Mouse (Mus musculus): ENCODE measurements around the gene Dsn1. TPM values are rescaled to one million over a fixed set of nuclear protein-coding genes. Genes with fewer than 3 reads are reported as not detected.

The Dsn1 gene
- polyA plus RNA-seq (2012; rRNA removed), result 3.1 and 3.3 TPM in 2 replicates

- DNase-seq (ENCODE audit: low read depth), result no peak
These were observed at the start of gene Dsn1 for GRCm38 (mm10) chr2:157006511-157007233. TSS of gene Dsn1 (minus strand) at chr2:157007154.

GRCm38 (mm10) chr2:157055721-157056120 lies 48.8 kb upstream of the Dsn1 start:
- no peak for DNase-seq (ENCODE audit: low read depth)

DNA sequence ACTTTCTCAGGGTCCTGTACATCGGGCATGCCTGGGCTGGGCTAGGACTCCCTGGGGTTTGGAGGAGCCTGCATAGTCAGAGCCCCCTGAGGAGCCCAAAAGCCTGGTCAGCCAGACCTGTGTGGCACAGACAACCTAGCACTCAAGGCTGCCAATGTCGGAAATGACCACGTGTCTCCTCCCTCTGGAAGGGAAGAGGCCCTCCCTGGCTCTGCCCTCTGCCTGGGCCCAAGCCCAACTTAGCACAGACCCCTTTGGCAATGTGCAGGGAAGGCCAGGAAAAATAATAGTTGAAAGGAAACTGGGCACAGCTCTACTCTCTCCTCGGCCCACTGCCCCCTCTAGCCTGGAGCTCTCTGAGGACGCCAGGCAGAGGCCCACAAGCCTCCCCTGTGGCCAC lies 47.9 kb upstream of the Dsn1 start:
- DNase-seq (ENCODE audit: low read depth), result no peak

- DNase-seq (ENCODE audit: low read depth), result no peak
These were observed 47.3 kb upstream of the Dsn1 start for GRCm38 (mm10) chr2:157054297-157054696.

GRCm38 (mm10) chr2:157053787-157054186 lies 46.8 kb upstream of the Dsn1 start:
- DNase-seq (ENCODE audit: low read depth), result no peak

GRCm38 (mm10) chr2:157053124-157053523 lies 46.2 kb upstream of the Dsn1 start:
- no peak for DNase-seq (ENCODE audit: low read depth)

DNA sequence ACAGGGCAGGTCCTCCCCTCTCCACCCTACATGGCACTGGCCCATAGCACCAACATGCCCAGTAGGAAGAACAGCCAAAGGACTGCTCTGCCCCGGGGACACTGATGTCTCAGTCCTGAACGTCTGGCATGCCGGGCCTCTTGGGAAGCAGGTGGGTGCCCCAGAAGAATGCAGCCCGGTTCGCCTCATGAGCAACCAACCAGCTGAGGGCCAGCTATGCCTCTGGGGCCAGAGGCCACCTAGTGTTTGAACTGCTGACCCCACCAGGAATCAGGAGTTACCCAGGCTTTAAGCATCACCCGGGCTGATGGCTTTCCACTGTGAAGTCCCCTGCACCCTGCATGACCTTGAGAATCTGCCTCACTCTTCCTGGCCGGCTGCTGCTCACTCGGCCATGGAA lies 45.5 kb upstream of the Dsn1 start:
- DNase-seq (ENCODE audit: low read depth), result no peak

DNA sequence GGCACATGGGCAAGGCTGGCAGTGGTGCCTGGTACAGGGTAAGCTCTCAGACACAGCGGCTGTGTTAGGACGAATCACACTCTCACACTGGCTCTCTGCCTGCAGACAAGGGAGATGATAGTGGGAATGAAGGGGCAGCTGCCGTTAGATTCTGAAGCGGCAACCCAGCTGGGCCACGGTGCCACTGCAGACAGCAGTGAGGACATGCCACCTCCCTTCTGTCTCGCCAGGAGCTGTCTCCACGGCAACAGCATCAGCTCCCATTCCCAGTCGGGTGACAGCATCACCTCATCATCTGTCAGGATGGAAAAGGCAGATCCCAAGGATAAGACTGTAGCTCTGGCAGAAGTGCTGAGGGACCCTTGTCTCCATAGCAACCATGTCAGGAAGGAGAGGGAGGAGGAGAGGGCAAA lies 42.9 kb upstream of the Dsn1 start:
- no peak for DNase-seq (ENCODE audit: low read depth)

DNA sequence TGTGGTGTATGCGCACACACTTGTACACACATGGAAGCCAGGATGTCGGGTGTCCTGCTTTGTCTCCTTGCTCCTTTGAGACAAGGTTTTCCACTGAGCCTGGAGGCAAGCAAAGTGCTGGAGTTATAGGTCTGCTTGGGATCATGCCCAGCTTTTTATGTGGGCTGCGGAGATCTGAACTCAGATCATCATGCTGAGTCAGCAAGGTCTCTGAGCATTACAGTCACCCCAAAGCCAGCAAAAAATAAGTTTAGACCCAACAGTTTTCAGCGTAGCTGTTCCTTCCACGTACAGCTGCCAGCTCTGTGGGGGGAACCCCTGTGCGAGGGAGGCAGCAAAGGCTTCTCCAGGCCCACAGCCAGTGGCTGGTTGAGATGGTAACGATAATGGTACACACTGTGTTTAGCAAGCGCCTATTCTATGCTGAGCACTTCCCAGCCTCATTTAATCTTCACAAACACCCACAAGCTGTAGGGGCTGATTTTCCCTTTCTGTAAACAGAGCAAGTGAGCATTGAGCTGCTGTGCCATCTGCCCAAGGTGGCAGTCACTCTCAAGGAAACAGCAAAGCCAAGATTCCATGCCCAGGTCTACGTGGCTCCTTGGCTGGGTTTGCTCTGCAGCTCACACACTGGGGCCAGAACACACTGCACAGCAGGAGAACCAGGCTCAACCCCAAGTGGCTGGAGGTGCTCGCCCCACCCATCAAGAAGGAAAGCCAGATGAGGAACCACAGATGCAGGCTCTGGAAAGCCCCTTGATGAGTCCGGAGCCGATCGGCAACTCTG lies 41.6 kb upstream of the Dsn1 start:
- DNase-seq (ENCODE audit: low read depth), result no peak

DNA sequence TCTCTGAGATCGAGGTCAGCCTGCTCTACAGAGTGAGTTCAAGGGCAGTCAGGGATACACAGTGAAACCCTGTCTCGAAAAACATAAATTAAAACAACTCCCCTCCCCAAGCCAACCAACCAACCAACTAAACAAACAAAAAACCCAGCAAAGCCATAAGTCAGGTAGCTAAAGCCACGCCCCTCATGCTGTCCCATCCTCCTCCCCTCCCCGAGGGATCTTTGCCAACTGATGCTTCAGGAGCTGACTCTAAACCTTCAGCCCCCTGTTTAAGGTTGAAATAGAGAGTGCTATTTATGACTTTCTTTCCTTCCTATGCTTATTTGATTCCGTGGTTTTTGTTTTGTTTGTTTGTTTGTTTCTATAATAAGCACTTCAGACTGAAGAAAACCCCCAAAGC lies 40.0 kb upstream of the Dsn1 start:
- DNase-seq (ENCODE audit: low read depth), result no peak

DNA sequence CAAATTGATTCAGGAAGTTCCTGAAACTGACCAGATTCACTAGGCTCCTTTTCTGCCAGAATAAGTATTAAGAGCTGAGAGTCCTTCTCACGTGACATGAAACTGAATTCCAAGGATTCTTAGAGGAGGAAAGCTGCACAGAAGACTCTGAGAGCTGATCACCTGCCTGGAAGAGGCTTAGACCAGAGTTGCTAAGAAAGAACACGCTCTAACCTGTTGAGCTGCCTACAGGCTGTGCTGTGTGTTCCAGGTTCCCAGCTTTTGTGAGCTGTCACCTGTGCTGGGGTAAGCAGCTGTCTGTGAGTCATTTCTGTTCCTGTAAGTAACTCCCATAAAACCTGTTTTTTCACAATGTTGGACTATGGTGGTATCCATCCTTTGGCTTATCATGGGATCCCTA lies 39.0 kb upstream of the Dsn1 start:
- DNase-seq (ENCODE audit: low read depth), result no peak

DNA sequence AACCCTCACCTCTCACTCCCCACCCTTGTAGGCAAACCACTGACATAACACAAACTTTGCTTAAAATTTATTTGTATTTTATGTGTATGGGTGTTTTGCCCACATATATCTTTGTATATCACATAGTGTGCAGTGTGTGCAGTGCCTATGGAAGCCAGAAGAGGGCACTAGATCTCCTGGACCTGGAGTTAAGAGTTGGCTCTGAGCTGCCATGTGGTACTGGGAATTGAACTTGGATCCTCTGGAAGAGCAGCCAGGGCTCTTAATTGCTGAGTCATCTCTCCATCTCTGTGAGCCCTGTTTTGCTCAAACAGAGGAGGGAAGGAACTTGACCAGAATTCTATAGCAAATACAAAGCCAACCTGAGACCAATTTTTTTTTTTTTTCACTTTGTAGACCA lies 37.0 kb upstream of the Dsn1 start:
- no peak for DNase-seq (ENCODE audit: low read depth)

DNA sequence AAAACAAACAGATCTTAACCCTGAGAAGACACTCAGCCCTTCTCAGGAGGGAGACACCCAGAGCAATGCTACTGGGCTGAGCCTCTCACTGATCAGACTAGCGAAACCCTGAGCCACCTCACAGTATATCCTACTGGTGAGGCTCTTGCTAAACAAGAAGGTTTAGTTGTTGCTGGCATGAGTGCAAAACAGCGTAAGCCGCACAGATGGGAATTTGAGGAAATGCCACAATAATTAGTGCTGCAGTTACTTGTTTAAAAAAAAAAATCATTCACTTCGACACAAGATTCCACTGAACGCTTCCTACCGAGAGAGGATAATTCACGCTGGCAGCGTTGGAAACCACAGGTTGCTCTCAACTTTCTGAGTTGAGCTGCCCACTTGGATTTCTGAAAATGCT lies 36.6 kb upstream of the Dsn1 start:
- no peak for DNase-seq (ENCODE audit: low read depth)

- no peak for DNase-seq (ENCODE audit: low read depth)
These were observed 34.5 kb upstream of the Dsn1 start for GRCm38 (mm10) chr2:157041421-157041820.

DNA sequence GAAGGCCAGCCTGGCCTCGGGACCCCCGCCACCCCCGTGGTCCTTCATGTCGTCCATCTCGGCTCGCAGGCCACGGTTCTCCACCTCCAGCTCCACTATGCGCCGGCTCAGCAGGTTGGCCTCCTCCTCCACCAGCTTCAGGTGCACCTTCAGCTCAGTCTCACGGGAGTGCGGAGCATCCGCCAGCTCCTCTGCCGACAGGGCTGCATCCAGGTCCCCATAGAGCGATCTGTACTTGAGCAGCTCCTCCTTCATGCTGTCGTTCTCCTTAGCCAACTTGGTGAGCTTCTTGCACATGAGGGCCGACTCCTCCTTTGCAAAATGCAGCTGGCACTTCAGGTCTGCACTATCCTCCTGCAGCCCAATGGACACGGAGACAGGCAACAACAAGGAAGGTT lies 33.7 kb upstream of the Dsn1 start:
- DNase-seq (ENCODE audit: low read depth), result no peak

GRCm38 (mm10) chr2:157039900-157040648 lies 33.1 kb upstream of the Dsn1 start:
- DNase-seq (ENCODE audit: low read depth), result no peak

DNA sequence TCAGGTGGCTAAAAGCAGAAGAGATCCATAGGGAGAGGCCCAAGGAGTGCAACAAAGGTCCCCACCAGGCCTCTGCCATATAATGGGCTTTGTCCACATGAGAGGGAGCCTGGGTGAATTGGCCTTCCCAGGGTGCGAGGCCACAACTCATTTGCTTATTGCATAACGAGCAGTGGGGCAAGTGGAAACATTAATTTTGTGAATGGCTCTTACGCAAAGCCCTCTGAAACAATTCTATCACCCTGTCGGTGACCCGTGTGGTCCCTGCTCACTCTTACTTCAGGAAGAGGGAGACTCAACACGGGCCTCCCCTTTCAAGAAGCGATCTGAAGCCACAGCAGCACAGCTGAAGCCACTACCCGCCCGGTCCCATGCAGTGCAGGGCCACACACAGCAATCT lies 30.3 kb upstream of the Dsn1 start:
- DNase-seq (ENCODE audit: low read depth), result no peak

- DNase-seq (ENCODE audit: low read depth), result no peak
These were observed 29.4 kb upstream of the Dsn1 start for GRCm38 (mm10) chr2:157036400-157036799.

GRCm38 (mm10) chr2:157035371-157035770 lies 28.4 kb upstream of the Dsn1 start:
- DNase-seq (ENCODE audit: low read depth), result no peak

DNA sequence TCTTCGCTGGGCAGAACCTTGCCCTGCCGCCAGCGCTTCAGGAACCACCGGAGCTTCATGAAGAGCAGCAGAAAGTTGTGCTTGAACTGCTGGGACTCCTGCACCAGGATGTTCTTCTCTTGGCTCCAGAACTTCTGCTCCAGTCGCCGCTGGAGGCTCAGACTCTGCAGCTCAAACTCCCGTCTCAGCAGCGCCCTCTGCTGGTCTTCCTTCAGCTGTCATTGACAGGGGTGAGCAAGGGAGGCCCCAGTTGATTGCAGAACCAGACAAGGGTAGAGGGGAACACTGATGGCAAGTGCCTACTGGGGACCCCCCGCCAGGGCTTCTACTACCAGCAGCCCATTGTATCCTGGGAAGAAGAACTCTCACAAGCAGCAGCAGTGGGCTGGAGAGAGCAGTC lies 23.9 kb upstream of the Dsn1 start:
- no peak for DNase-seq (ENCODE audit: low read depth)

DNA sequence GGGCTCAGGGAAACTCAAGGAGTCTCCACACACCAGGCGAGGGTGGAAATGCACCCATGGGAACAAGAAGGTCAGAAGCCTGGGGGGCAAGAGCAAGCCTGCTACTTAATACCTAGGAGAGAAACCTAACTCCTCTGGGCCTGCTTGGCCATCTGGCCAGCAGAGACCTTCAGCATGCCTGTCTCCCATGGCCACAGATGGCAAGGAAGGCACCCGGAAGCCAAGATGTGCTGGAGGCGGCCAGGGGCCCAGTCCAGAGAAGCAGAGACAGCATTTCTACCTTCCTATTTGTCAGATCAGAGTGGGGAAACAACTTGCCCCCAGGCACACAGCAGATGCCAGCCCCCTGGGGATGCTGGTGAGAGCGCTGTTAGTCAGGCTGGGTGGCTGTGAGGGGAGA lies 21.3 kb upstream of the Dsn1 start:
- no peak for DNase-seq (ENCODE audit: low read depth)

DNA sequence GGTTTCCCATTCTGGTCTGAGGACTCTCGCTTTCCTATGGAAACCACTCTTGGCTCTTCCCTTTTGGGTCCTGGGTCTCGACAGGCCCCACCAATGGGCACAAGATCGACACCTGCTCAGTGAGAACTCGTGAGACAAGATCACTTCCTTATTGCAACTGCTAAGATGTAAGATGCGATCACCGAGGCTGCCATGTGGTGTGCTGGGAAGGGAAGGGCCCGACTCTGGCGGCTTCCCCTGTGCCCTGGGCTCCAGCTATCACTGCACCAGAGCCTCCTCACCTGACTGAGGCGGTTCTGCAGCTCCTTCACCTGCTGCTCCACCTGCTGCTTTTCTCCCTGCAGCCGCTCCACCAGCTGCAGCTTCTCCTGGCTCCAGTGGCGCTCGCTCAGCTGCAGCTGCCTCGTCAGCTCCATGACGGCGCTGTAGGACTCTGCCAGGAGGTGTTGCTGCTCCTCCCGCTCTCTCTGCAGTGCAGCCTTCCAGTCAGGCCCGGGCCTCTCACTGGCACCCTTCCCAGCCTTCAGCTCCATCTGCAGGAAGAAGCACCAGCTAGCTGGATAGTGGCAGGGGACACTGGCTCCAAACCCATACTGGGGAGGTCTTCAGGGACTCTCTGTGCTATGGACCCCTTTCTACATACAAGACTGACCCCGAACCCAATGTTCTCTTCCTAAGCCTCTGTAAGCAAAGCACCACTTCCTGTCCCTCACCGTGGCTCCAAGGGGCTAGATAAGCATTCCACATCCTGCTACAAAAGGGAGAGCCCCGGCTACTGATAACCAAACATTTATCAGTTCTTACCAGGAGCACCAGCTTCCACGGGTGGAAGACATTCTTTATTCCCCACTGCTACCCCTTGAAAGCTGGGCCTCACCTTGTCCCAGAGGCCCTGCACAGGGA lies 20.4 kb upstream of the Dsn1 start:
- DNase-seq (ENCODE audit: low read depth), result no peak

Data from gonadal fat pad, adult 2 months (tissue).